ENCODE assay signal across 17 mouse cellular contexts in the genomic region with DNA sequence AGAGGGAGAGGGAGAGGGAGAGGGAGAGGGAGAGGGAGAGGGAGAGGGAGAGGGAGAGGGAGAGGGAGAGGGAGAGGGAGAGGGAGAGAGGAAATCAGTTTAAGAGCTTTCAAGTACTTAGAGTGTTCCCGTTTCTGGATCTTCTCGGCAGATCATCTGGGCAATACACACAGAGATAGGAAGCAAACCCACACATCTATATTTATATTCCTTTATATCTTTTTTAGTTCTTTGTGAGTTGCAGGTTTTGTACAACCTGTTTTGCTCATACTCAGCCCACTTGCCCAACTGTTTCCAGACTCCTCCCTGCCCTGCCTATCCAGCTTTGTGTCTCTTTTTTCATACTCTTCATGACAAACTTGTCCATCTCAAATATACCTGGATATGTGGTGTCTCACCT.
"Had no signal": no experiment of that assay in that cellular context is flagged by ENCODE, and none has a peak within 500 bp of the region (broad histone marks: within the 10 kb centered on the region; RNA-seq: fewer than 3 reads in every experiment).

No protein-coding gene starts in this region.

- ATAC-seq: liver, embryonic 12.5 days; liver, postnatal 0 days; lung, postnatal 0 days; midbrain, embryonic 13.5 days; midbrain, embryonic 15.5 days; midbrain, embryonic 16.5 days had no signal

- DNase-seq: left cerebral cortex, postnatal 4 days; liver; liver, embryonic 13.5 days; liver, postnatal 0 days; lung, adult 18-20 months; lung, adult 2 months; lung, embryonic 14.5 days; lung, postnatal 10 days; lung, postnatal 14 days; lung, postnatal 36 days; lung, postnatal 4 days; midbrain, embryonic 14.5 days had no signal
